Mouse (Mus musculus): ENCODE data around the gene Gm20708.
A peak's percentile ranks its signal among the peaks of the same experiment; 100 is the strongest.

GRCm38 (mm10) chr11:117830401-117830800 lies 20.9 kb downstream of the Gm20708 start:
- TF ChIP-seq EP300 (IDR thresholded peaks at IDR 0.05; ENCODE audit: low read depth) (0 out of 2 replicates have a peak, but pooled peaks have one; percentile 38), CTCF (IDR thresholded peaks at IDR 0.05; ENCODE audit: low read depth) (no peak)
